Mouse (Mus musculus): ENCODE data around the gene Gnb5.
"Not testable (repeated sequence)": the region's sequence is repeated elsewhere in the genome, so short reads cannot be mapped to it uniquely, and the experiment has no call there.

The Gnb5 gene

GRCm38 (mm10) chr9:75362201-75362600 is 56.1 kb downstream of the Gnb5 start:
- DNase-seq = peak; percentile 18

GRCm38 (mm10) chr9:75363001-75363400 is 56.9 kb downstream of the Gnb5 start:
- DNase-seq = no peak

- DNase-seq = not testable (repeated sequence)
Measured at GRCm38 (mm10) chr9:75363702-75364101, 57.6 kb downstream of the Gnb5 start.

- DNase-seq = no peak
Measured at GRCm38 (mm10) chr9:75365195-75365594, 59.1 kb downstream of the Gnb5 start.

GRCm38 (mm10) chr9:75366191-75366590 is 60.1 kb downstream of the Gnb5 start:
- no peak for DNase-seq

- no peak for DNase-seq
Measured at GRCm38 (mm10) chr9:75368779-75369178, 62.7 kb downstream of the Gnb5 start.

- no peak for DNase-seq
Measured at GRCm38 (mm10) chr9:75375606-75376005, 69.5 kb downstream of the Gnb5 start.

- DNase-seq = no peak
Measured at GRCm38 (mm10) chr9:75376428-75376827, 70.3 kb downstream of the Gnb5 start.

GRCm38 (mm10) chr9:75378774-75379173 is 72.7 kb downstream of the Gnb5 start:
- no peak for DNase-seq

GRCm38 (mm10) chr9:75382825-75383224 is 76.7 kb downstream of the Gnb5 start:
- DNase-seq = no peak

- DNase-seq = no peak
Measured at GRCm38 (mm10) chr9:75383785-75384184, 77.7 kb downstream of the Gnb5 start.

- no peak for DNase-seq
Measured at GRCm38 (mm10) chr9:75384337-75384962, 78.4 kb downstream of the Gnb5 start.

GRCm38 (mm10) chr9:75385218-75385974 is 79.3 kb downstream of the Gnb5 start:
- DNase-seq = no peak

GRCm38 (mm10) chr9:75393251-75393650 is 87.2 kb downstream of the Gnb5 start:
- DNase-seq = no peak

All from lung, postnatal 14 days (tissue).